Mouse (Mus musculus): Measurements from ENCODE around the gene Plppr2.
A peak's percentile ranks its signal among the peaks of the same experiment; 100 is the strongest.

Gene Plppr2

GRCm38 (mm10) chr9:21961366-21961980 lies 24.6 kb downstream of the Plppr2 start:
- no peak for DNase-seq (ENCODE audit: low spot score in 2 of 2)

DNA sequence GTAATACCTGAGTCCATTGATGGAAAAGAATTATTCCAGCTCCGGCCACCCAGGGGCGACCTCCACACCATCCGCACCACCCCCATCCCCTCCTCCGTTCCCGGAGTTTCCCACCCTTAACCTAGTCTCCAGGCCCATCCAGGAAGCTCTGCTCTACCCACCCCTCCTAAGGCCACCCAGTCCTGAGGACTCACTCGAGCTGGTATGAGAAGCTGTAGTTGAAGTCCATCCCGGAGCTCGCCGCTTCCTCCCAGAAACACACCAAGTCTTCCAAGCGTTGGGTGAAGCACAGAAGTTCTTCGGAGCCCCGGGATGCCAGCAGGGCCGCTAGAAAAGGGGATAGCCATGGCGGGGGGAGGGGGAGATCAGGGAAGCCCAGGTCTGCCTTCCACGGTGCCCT lies 25.2 kb downstream of the Plppr2 start:
- no peak for DNase-seq (ENCODE audit: low spot score in 2 of 2)

DNA sequence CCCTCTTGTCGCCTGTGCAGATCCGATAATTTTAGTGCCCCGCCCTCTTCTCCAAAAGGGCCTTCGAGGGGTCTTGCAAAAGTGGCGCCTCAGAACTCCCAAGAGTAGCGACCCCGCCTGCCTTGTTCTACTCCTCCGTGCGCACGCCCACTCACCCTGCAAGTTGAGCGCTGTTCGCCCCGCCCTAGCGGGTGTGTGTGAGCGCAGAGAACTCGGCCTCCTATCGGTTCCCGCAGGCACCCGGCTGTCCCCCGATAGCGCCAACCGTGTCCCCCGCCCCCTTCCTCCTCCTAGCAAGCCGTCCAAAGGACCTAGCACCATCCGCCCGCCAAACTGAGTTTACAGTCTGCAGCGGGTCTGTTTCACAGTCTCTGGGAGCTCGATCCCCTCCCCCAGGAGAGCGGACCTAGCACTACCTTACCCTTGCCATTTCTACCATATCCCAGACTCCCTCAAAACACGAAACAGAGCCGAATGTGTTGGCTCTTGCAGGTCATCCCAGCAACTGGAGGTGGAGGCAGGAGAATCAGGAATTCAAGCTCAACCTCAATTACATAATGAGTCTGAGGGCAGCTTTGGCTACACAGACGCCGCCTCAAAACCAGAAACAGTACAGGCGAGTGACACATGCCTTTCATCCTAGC lies 25.7 kb downstream of the Plppr2 start:
- DNase-seq (ENCODE audit: low spot score in 2 of 2): peak; percentile 42 to 62

- DNase-seq (ENCODE audit: low spot score in 2 of 2): peak; percentile 66 to 81
Measured at GRCm38 (mm10) chr9:21963417-21963816, 26.6 kb downstream of the Plppr2 start, which contains the start of gene Epor. Epor (minus strand) TSS chr9:21963506.

DNA sequence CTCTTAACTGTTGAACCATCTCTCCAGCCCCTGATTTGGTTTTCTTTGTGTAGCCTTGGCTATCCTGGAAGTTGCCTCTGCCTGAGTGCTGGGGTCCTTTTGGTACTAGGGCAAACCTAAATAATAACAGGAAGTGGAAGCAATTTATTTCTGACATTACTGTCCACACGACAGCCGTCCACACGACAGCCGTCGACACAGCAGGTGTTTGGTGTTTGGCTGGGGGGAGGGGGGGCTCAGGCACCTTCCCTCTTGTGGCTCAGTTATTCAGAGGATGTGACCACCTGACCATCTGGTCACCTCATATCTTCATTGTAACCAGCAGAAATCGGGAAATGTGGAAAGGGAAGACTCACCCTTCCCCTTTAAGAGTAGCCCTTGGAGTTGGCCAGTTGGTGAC lies 32.0 kb downstream of the Plppr2 start:
- DNase-seq (ENCODE audit: low spot score in 2 of 2): no peak

DNA sequence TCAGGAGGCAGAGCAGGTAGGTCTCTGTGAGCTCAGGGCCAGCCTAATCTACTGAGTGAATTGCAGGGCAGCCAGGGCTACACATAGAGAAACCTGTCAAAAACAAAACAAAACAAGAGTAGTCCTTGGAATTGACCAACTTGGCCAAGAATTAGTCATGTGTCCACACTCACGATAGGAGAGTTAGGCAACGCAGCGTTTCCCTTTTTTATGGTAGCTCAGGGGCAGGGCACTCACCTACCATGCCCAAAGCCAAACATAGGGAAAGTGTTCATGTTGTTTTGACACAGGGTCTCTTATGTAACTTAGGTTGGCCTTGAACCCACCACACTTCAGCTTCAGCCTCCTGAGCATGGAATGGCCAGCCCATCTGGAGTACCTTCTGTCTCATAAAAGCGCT lies 32.5 kb downstream of the Plppr2 start:
- DNase-seq (ENCODE audit: low spot score in 2 of 2): no peak

DNA sequence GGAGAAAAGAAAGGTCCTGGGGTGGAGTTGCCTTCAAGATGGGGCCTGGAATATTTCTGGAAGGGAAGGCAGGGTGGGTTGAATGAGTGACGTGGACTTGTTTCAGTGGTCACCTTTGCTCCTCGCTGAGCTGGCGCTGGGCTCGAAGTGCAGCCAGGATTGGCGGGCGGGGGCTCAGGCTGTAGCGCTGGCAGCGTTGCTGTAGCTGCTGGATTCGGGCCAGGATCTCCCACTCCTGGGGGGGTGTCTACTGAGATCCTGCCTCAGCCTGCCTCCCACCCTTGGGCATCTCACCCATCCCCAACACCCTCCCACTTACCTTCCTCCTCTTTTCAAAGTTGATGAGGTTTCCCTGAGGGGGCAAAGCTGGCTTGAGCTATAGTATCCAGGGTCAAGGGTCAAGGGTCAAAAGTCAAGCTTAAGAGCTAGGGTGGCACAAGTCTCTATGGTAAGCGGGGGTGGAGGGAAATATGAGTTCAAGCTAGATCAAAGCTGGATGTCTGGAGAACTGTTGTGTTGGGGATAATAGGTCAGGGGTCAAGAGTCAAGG lies 39.9 kb downstream of the Plppr2 start:
- no peak for DNase-seq (ENCODE audit: low spot score in 2 of 2)

GRCm38 (mm10) chr9:21977331-21977730 lies 40.5 kb downstream of the Plppr2 start:
- no peak for DNase-seq (ENCODE audit: low spot score in 2 of 2)

GRCm38 (mm10) chr9:21977972-21978371 lies 41.1 kb downstream of the Plppr2 start:
- no peak for DNase-seq (ENCODE audit: low spot score in 2 of 2)

- no peak for DNase-seq (ENCODE audit: low spot score in 2 of 2)
Measured at GRCm38 (mm10) chr9:21978398-21979128, 41.7 kb downstream of the Plppr2 start.

DNA sequence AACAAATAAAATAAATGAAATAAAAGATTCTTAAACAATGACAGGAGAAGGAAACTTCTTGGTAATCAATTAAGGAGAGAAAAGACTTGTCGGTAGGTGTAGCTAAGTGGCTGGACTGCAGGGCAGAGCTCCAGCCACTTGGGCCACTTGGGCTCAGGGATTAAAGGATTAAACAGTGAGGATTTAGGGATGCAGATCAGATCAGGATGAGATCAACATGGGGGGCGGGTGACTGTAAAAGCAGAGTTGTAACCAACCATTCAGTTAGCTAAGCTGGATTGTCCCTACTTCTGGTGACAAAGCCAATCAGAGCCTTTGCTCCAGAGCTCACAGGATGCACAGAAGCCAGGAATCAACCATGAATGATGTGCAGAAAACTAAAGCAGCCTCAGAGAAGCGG lies 47.1 kb downstream of the Plppr2 start:
- no peak for DNase-seq (ENCODE audit: low spot score in 2 of 2)

DNA sequence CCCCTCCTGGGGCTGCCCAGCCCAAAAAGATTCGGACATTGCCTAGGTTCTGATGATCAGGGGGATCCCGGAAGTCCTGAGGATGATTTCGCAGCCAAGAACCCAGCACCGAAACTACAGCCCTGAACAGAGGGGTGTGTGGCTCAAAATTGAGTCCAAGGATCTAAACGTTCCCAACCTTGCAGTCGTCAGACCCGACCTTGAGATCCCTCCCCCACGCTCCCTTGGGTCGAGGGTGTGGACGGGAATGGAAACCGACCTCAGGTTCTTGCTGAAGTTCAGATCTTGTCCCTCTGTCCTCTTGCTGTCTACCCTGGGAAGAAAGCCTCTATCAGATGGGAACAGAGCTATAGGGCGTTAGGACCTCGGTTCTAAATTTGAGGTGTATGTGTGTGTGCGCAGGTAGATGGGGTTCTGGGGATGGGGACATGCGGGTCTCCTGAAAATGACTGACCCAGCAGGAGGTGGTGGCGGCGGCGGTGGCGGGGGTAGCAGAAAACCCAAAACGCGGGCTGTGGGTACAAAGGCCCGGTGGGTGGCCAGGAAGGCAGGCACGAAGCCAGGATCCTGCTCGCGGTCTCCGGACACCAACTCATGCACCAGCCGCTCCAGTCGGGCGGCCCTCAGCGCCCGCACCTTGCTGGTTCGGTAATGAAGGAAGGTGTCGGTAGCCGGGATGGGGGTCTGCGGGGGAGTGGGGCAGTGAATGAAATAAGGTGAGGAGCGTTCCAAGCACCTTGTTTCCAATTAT lies 50.9 kb downstream of the Plppr2 start:
- DNase-seq (ENCODE audit: low spot score in 2 of 2): no peak

DNA sequence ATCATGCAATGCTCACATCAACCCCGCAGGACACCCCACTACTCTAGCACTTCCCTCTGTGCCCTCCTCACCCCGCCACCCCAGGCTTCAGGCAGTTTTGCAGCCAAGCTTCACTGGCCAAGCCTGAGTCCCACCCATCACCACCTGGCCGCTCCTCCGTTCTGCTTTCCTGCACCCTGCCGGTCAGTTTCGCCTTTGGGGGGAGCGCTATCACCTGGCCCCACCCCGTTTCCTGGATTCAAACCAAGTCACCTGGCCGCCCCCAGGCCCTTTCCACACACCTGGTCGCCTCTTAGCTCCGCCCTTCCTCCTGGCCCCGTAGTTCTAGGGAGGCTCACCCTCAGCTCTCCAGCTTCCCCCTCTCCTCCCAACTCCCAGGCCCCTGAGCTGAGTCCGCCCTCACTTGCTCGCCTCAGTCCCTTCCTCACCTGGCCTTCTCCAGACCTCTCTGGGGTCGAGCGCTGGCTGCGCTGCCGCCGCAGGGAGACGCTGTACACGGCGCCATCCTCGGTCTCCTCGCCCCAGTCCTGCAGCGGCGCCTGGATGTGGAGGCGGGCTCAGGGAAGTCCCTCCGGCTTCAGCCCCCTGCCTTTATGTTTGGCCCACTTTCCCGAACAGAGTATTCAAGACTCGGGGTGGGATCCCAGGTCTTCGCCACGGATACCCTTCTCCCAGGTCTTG lies 51.7 kb downstream of the Plppr2 start:
- no peak for DNase-seq (ENCODE audit: low spot score in 2 of 2)

- peak; percentile 51 to 57 for DNase-seq (ENCODE audit: low spot score in 2 of 2)
Measured at GRCm38 (mm10) chr9:21989230-21990110, 52.6 kb downstream of the Plppr2 start, which contains the start of gene Rgl3. Rgl3 (minus strand) TSS chr9:21989446.

DNA sequence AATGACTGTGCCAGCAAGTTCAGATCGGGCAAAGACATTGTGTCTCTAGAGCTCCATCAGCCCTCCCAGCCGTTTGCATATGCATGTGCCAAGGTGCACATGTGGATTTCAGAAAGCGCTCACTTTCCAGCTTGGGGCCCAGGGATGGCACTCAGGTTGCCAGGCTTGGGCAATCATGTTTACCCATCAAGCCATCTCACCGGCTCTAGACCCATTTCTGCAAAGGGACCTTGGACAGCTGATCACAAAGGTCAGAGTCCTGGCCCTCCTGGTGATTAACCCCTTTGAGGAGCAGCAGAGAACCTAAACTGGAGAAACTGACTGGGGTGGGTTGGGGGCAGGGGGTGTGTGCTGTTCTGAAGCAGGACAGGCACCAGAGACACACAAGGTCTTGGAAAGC lies 55.4 kb downstream of the Plppr2 start:
- no peak for DNase-seq (ENCODE audit: low spot score in 2 of 2)

- DNase-seq (ENCODE audit: low spot score in 2 of 2): no peak
Measured at GRCm38 (mm10) chr9:21996178-21996867, 59.5 kb downstream of the Plppr2 start.

All from heart, adult 9 months (tissue).